Mouse (Mus musculus): Measurements from ENCODE around the gene Tmem43.

Tmem43 gene

DNA sequence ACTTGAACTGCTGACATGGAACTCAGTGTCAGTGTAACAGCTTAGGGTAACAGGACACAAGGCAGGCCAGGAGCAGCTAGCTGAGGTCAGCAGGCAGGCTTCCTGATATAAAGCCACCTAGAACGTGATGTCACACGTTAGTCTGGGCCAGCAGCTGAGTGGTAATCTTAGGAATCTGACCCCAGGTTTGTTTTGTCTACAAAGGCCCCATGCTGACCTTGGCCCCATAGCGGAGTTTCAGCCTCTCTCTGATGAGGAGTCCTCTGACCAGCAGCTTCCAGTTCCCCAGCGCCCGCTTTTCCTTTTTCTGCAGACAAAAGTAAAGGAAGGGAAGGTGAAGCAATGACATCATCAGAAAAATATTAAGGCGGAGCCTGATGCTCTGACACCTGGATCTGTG, 17.5 kb downstream of the Tmem43 start:
- no peak for DNase-seq

DNA sequence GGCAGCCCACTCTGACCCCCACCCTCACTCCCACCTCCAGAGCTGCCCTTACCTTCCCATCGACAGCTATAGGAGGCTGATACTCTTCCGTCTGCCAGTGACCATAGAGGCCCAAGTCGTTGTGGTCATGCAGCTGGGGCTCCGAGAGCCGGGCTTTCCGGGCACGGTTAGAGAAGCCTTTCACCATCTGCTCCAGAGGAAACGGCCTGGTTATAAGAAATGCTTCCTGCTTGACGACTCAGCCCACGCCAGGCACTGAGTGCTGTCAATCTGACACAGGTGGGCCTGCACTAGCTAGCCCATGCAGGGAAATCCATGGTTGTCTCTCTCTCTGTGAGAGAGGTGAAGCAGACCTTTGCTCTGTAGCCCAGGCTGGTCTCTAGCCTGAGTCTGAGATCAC, 19.6 kb downstream of the Tmem43 start:
- no peak for DNase-seq

DNA sequence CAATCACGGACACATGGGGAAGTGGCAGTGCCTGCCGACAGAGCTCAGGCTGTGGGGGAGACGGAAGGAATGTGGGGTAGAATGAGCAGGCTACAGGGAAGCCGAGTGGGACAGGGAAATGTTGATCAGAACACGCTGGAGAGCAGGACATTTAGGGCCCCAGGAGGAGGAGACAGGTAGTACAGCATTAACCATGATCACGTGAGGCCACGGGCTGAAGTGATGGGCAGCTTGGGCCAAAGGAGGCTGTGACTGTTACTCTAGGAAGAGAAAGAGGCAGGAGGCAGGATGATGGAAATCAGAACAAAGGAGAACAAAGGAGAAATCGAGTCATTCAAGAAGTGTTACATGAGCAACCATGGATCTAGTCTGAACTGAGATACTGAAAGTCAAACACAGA, 21.0 kb downstream of the Tmem43 start:
- DNase-seq: no peak

DNA sequence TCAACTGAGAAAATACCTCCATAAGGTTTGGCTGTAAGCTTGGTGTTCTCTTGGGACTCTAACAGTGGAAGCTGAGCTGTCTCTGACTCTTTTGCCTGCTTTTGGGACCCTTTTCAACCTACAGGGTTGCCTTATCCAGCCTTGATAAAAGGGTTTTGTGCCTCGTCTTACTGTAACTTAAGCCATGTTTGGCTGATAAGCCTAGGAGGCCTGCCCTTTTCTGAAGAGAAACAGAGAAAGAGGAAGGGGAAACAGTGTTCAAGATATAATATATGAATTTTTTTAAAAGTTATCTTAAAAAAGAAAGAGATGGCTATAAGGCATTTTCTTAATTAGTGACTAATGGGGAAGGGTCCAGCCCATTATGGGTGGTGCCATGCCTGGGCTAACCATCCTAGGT, 29.8 kb downstream of the Tmem43 start:
- no peak for DNase-seq

DNA sequence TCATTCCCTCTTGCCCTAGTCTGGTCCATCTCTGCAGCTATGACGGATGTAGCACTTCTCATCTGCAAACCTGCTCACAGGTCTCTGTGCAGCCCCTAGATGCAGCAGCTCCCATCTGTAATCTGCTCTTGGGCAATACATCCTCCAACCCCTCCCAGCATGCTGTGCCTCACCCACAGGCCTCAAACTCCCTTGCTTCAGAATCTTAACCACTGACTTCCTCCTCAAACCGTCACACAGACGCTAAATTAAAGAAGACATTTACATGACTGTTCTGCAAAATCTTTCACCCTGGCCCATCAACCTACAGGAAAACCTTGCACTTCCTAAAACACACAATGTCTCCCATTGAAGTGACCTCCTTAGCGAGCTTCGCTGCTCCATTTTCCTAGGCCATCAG, 32.5 kb downstream of the Tmem43 start:
- DNase-seq: no peak

DNA sequence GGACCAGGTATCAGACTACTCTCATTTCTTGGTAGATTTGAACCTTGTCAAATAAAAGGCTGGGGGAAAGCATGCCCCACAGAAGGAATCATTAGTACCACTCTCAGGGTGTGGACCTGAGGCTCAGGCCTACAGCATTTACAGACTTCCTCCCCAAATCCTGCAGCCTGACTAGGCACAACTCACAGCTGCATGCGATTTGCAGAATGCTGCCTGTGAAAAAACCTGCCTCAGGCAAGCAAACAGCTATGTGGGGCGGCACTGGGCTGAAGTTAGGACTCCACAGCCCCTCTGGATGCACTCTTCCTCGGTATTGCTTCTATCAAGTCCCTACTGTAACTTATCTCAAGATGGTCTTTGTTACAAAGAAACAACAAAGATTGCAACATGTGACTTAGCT, 34.5 kb downstream of the Tmem43 start:
- DNase-seq: no peak

DNA sequence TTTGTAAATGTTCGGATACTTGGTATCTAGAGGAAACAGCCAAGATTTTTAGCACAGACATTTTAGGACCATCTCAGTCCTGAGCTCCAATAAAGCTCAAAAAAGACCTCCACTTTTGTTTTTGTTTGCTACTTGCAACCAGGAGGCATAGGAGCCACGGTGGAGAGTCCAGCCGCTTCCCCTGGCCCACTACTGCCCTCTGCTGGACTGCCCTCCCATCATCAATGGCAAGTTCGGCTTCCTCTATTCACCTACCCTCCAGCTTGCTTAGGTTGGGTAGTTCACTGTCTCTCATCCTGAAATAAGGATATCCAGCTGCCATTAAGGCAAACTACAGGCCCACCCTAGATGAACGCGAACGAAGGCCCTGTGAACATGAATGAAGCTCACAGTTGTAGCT, 35.8 kb downstream of the Tmem43 start:
- peak; percentile 49 to 65 for DNase-seq

DNA sequence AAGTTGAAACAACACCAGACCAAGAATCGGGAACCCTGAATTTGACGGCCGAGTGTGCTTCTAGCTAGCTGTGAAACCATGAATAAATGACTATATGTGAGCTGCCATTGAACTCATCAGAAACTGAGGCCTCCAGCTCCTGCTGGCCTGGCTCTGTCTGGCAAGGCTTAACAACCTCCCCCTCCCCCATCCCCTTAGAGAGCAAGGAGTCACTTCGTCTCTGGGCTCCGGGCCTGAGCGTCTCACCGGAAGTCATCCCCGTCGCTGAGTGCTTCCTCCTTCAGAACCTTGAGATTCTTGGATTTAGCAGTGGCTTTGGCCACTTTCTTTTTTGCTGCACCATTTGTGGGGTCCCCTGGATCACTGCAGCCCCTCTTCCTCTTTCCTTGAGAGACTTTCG, 36.7 kb downstream of the Tmem43 start:
- no peak for DNase-seq

DNA sequence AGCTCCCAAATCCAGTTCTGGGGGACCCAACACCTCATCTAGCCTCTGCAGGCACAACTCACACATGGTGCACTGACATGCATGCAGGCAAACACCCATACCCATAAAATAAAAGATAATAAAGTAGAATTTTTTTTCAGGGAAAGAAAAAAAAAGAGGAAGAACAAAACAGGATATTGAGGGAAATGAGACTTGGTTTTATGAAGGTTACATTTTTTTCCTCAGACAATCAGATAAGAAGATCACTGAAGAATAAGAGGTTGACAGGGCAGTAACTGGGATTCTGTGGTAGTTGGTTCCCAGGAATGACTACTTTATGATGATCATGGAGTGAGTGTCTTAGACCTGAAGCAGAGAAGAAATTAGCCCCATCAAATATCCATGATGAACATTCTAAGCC, 40.6 kb downstream of the Tmem43 start:
- no peak for DNase-seq

DNA sequence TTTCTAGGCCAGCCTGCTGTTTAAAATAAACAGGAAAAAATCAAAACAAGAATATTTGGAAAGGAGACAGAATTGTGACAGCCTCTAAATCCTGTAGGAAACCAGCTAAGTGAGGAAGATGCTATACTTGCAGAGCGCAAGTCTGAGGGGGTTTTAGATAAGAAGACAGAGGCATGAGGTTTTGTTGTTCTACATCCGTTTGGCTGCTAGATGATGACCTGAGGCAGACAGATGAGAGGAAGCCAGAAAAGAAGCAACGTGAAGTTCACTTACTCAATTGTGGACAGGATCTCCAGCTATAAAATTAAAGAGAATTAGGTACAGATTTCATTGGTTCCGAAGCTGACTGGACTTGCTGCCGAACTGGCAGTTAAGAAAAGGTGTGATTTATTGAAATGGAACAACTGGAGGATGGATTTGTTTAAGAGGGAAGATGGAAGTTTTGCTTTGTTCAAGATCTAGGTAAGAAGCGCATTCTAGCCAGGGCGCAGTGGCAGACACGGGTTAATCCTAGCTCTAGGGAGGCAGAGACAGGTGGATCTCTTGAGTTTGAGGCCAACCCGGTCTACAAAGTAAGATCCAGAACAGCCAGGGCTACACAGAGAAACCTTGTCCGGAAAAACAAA, 41.3 kb downstream of the Tmem43 start:
- DNase-seq: no peak

DNA sequence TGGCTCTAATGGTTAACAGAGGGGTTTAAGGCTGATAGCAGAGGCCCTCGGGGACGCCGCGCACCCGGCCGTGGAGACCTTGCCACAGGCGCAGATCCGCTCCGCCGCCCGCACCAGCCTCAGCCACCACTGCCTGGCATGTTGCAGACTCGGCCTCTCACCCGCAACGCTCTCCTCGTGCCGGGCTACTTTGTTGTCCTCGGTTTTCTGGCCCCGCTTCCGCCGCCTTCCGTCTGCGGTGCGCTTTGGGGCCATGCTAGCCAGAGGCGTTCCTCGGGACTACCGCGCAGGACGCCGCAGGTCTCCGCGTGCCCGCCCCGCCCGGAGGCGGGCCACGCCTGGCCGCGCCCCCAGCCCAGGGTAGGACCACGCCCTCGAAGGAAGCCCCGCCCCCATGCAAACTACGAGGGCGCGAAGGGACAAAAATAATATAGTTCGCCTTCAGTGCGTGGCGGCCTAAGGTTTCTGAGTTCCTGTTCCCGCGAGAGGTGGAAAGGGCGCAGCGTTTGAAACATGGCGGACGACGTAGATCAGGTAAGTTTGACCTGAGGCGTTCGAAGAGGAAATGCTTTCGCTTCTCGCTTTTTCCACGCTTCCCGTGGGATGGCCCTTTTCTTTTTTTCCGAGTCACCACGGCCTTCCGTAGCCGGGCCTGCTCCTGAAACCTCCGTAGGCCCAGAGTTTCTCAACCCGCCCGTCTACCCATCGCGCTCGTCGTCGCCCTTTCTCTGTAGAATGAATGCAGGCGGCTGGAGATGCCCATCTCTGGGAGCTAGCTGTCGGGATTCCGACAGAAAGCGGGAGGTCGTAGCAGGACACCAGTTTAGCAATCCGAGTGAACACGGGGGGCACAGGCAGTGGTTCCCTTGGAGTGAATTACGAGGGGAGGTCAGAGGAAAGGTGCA, 42.3 kb downstream of the Tmem43 start, which contains the start of the genes Xpc and Lsm3:
Gene Xpc (minus strand): TSS at position 344 of the 905 bp plus-strand sequence.
Gene Lsm3 (plus strand): TSS at position 384 of the 905 bp plus-strand sequence.
- DNase-seq: peak; percentile 98 to 99

DNA sequence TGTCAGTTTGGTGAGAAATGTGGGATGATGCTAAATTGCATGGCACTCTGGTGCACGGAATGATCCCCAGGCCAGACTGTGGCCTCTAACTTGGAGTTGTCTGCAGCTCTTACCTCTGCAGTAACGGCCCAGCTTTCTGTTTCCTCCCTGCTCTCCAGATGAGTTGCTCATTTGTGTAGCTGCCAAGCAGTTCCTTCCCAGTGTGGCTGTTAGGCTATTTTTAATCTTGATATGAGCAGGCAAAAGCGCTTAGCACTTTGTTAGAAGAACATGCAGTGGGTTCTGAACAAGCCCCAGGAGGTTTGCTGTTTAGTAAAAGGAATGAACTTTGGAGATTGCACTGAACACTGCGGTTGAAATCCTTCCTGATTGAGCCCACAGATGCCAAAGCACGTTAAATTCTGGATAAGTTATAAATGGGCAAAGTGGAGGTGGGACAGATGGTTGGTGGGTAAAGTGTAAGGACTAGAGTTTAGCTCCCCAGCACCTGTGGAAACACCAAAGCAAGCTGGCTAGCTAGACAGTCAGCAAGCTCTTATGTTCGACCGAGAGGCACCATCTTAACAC, 45.0 kb downstream of the Tmem43 start:
- no peak for DNase-seq

DNA sequence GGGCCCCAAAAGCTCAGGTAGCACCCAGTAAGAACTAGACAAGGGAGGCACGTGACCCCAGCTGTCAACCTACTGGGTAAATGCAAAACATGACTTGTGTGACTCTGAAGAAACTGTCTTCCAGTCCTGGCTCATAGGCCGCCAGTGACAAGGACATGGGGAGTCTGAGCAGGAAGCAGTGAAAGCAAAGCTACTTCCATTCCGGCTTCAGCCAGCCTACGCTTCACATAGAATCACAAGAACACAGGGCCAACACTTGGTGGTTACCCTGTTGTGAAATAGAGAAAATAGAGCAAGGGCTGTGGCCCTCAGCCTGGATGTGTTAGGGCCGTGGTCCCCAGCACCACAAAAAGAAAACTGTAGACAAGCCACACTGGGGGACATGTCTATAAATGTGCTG, 49.3 kb downstream of the Tmem43 start:
- no peak for DNase-seq

DNA sequence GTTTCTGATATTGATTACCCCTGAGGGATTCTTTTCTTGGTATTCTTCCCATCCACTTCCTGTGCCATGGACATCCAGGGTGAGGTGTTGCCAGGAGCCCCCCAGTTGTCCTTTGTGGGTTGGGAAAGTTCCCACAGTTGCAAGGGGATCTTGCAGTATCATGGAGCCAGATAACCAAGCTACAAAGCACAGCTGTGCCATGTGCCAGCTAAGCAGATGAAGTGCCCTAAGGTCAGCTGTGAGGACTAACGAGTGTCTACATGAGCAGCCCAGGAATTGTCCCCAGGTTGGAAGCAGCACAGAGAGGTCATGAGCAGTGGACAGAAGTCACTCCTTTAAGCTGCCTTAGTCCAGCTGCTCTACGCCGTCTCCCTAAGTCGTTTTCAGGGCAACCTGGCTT, 52.0 kb downstream of the Tmem43 start:
- DNase-seq: no peak

DNA sequence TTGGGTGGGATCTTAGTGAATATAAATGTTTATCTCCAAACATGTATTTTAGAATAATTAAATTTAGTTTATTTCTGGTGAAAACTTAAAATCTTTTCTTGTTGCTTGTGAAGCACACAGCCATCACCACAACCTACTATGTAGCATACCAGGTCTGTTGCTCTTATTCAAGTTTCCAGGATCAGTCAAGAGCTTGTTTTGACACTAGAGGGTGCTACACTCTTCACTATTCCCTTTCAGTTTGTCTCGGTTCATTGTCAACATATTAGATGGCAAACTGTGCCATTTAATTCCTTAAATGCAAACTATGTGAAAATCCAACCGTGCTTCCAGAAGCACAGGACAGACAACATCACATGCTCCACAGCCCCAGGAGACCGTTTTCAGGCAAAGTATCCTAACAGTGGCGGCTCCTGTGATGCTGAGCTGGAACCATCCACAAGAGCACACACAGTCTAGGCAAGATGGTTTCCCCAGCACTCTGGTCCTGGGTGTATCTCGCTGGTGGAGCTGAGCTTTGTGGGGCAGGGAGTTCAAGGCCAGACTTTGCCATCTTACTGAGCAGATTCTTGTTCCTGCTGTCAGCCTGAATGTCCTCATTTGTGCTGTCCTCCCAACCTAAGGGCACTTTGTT, 53.8 kb downstream of the Tmem43 start:
- DNase-seq: peak in 1 of 2 experiments; percentile 8

DNA sequence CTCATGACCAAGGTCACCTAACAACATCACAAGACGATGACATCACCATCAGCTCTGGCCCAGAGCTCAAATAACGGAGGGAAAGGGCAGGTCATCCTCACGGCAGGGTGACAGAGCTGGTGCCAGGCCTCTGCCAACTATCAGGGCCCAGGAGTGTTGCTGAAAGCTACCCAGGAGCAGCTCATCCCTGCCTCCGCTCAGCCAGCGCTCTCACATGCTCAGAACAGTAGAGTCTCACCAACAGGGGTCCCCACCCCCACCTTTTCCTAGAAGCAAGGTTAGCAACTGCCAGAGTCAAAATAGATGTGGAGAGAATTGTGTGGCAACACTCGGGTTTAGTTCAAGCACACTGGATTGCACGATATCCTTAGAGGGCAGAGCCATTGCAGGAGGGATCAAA, 54.8 kb downstream of the Tmem43 start:
- no peak for DNase-seq

DNA sequence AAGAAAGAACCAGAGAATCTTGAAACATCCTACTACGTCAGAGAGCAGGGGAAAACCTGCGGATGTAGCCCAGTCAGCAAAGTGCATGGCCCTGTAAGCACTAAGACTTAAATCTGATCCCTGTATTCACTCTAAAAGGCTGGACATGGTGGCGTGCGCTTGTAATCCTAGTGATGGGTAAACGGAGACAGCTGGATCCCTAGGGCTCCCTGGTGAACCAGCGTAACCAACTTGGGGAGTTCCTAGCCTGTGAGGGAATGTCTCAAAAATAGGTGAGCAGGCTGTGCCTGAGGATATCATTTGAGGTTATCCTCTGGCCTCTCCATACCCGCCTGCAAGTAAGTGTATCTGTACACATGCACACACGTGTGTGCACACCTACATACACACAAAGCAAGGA, 57.2 kb downstream of the Tmem43 start:
- no peak for DNase-seq

DNA sequence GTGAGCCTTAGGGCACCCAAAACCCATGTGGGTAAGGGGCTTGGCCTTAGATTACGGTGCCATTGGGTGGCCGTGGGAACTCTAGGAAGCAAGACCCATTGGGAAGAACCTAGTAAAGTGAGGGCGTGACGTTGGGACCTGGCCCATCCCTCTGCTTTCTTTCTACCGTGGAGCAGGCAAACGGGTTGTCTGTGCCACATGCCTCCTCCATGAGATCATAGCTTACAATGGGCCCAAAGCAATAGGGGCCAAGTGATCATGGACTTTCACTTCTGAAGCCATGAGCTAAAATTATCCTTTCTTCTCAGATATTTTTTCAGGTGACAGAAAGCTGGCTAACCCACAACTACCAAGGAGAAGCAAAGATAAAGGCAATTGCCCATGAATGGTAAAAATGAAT, 57.8 kb downstream of the Tmem43 start:
- DNase-seq: no peak

DNA sequence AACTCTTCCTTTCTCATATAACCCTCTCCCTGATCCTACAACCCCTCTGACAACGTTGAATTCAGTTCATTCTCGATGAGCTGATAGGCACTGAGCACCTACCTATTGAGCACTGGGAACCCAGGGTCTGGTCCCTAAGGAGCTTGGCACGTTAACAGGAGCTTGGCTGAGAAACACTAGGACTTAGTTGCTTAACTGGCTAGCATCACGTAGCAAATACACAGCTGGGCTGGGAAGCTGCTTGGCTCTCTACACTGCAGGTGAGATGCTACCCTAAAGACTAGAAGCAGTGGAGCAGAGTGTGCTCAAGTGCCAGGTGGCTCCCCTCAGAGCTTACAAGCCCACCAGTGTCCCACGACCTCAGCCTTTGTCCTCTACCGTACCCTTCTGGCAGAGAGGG, 59.2 kb downstream of the Tmem43 start:
- no peak for DNase-seq

DNA sequence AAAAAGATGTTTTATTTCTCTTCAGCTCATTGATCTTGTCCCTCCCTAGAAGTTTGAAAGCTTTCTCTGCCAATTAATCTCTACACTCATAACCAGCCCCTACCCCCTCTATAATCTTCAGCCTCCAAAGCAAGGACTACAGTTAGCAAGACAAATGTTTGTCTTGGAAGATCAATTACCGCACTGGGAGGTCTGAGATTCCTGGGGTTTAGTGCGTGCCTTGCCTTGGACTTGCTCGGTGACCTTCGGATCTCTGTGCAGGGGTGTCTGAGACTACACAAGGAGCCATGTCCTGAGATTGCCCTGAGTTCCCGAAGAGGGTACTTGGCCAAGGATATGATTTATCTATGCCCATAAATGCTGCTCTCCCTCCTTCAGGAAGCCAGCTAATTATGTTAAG, 59.9 kb downstream of the Tmem43 start:
- DNase-seq: no peak

DNA sequence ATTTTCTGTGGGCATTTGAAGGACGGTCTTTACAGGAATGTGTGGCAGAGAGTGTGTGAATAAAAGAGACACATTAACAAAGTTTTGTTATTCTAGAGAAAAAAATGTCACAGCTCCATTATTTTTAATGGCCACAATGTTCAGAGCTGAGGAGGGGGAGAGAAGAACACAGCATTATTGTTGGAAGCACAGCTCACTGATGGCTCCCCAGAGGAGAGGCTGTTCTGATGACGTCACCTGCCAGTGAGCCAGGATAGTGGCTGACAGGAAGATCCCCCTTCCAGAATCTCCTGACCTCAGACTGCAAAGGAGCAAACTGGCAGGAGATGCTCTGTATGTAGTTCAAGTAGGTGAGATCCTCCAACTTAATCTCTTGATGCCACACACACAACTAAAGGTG, 60.3 kb downstream of the Tmem43 start:
- DNase-seq: no peak

DNA sequence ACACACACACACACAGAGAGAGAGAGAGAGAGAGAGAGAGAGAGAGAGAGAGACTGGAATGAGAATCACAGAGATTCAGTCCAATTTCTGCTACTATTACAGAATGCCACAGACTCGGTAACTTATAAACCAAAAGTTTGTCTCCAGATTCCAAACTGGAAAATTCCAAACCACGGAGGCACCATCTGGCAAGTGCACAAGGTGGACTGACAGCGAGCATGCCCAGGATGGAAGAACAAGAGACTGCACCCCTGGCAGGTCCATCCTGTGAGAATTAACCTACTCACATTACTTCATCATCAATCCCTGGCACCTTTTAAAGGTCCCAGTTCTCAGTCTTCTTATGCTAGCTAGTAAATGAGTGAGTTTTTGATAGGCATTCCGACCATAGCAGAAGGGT, 60.8 kb downstream of the Tmem43 start:
- no peak for DNase-seq

DNA sequence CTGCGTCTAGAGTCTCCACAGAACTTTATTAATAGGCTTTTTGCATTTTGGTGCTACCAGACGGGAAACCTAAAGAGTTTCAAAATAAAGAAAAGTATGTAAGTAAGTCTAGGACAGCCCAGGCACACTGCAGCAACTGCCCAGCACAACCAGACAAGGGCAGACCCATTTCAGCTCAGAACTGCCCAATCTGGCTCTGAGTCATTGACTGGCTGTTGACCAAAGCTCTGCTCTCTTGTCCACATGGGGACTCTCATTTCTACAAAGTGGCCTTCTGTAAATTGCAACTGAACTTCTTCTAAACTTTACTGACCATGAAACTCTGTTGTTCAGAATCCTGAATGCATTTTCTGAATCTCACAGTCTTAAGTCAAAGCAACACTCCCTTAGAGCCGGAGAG, 61.7 kb downstream of the Tmem43 start:
- DNase-seq: no peak
